11 mouse cellular contexts compared by ENCODE assay signal in the genomic region with DNA sequence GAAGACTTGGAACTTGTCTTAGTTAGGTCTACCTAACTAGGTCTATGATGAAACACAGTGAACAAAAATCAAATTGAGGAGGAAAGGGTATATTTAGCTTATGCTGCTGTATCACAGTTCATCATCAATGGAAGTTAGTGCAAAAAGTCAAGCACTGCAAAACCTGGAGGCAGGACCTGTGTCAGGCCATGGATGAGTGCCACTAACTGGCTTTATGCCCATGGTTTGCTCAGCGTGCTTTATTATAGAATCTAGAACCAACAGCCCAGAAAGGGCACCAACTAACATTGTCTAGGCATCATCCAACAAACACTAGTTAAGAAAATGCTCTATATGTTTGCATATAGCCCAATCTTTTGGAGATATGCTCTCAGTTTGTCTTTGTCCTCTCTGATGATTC.
"Had no signal": no experiment of that assay in that cellular context is flagged by ENCODE, and none has a peak within 500 bp of the region (broad histone marks: within the 10 kb centered on the region; RNA-seq: fewer than 3 reads in every experiment).

No protein-coding gene starts in this region.

- DNase-seq: liver; liver, embryonic 13.5 days; liver, postnatal 0 days; lung, adult 18-20 months; lung, adult 2 months; lung, embryonic 14.5 days; lung, postnatal 10 days; lung, postnatal 14 days; lung, postnatal 36 days; lung, postnatal 4 days; midbrain, embryonic 14.5 days had no signal
